Mouse (Mus musculus) brain, embryonic 18.5 days (tissue): ENCODE data around the gene Il10rb.

Source experiments
- DNase-seq: peaks from one replicate; pipeline ENCODE4 v3.0.0-alpha.2; 2012; ENCODE audit warnings: low read depth, low spot score

The Il10rb gene

DNA sequence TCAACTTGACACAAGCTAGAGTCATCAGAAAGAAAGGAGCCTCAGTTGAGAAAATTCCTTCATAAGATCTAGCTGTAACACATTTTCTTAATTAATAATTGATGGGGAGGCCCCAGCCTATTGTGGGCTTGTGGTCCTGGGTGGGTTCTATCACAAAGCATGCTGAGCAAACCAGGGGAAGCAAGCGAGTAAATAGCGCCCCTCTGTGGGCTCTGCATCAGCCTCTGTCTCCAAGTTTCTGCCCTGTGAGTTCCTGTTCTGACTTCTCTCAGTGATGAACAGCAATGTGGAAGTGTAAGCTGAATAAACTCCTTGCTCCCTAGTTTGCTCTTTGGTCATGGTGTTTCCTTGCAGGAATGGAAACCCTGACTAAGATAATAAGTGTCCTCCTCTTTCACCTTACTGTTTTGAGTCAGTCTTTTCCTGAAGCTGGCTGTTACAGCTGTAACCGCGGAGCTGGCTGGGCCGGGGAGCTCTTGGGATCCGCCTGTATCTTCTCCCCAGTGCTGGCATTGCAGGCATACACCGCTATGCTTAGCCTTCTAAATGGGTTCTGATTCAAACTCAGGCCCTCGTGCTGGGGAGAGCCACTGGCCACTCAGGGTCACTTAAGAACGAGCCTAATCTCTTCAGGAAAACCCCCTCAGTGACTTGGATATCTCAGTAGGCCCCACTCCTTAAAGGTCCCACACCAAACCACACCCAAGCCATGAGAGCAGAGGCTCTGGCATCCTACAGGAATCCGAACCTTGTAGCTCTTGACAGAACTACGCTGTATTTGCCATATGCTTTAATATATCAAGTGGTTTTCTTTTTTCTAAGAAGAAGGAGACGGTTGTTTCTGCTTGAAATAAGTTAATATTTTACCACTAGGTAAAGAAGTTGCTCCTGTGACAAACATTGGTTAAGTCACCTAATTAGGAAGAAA, 44.4 kb downstream of the Il10rb start:
- no peak for DNase-seq

- no peak for DNase-seq
Measured at GRCm38 (mm10) chr16:91451949-91452348, 46.0 kb downstream of the Il10rb start.

GRCm38 (mm10) chr16:91452363-91452896, 46.5 kb downstream of the Il10rb start:
- DNase-seq, result no peak

DNA sequence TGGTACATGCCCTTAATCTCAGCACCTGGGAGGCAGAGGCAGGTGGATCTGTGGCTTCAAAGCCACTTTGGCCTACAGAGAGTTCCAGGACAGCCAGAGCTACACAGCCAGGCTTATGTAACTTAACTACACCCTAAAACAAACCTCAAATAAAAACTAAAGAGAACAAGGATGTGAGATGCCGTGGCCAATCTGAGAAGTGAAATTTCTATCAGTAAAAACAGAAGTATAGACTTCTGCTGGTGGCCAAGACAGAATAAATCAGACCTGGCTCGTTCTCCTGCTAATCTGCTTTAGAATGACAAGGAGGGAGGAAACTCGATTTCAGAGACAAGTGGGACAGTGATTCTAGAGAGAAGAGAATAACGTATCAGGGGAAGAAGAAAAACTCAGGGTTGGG, 49.9 kb downstream of the Il10rb start:
- DNase-seq, result no peak

GRCm38 (mm10) chr16:91458301-91458746, 52.4 kb downstream of the Il10rb start:
- DNase-seq, result no peak

DNA sequence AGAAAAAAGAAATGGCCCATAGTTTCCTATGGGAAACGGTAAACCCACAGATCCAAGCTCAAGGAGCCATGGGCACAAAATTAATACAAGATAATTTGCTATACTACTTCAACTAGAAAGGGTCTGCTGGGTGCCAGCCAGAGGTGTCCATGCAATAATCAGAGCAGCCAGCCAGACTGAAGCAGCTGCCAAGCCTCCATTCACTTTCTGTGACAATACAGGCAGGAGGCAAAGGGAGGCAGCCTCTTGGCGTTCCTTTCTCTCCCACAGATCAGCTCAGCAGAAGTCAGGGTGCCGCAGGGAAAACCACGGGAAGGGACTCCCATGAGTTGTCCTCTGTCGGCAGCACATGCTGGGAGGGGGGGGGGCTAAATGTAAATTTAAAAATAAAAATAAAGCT, 53.0 kb downstream of the Il10rb start:
- no peak for DNase-seq

- no peak for DNase-seq
Measured at GRCm38 (mm10) chr16:91459396-91459795, 53.4 kb downstream of the Il10rb start.

DNA sequence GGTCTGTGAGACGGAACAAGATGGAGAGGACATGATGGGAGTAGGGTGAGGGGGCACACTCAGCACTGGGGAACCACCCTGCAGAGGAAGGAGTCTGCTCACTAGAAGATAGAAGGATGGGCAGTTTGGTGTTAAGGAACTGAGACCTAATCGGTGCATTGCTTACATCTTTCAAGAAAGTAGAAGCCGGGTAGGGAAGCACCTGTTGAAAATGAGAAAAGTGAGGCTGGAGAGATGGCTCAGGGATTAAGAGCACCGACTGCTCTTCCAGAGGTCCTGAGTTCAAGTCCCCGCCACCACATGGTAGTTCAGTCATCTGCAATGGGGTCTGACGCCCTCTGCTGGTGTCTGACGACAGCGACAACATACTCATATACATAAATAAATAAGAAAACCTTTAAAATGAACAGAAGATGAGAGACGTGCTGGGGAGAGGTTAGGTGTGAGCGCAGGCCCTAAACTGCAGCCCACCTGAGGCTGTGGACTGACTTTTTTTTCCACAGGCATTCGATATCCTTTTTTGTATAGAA, 53.9 kb downstream of the Il10rb start:
- DNase-seq, result no peak

GRCm38 (mm10) chr16:91461066-91461638, 55.2 kb downstream of the Il10rb start:
- DNase-seq, result no peak

- no peak for DNase-seq
Measured at GRCm38 (mm10) chr16:91461773-91462181, 55.8 kb downstream of the Il10rb start.

GRCm38 (mm10) chr16:91462644-91463043, 56.7 kb downstream of the Il10rb start:
- DNase-seq, result no peak

- DNase-seq, result no peak
Measured at GRCm38 (mm10) chr16:91463400-91463799, 57.4 kb downstream of the Il10rb start.

GRCm38 (mm10) chr16:91463836-91464400, 58.0 kb downstream of the Il10rb start:
- no peak for DNase-seq

DNA sequence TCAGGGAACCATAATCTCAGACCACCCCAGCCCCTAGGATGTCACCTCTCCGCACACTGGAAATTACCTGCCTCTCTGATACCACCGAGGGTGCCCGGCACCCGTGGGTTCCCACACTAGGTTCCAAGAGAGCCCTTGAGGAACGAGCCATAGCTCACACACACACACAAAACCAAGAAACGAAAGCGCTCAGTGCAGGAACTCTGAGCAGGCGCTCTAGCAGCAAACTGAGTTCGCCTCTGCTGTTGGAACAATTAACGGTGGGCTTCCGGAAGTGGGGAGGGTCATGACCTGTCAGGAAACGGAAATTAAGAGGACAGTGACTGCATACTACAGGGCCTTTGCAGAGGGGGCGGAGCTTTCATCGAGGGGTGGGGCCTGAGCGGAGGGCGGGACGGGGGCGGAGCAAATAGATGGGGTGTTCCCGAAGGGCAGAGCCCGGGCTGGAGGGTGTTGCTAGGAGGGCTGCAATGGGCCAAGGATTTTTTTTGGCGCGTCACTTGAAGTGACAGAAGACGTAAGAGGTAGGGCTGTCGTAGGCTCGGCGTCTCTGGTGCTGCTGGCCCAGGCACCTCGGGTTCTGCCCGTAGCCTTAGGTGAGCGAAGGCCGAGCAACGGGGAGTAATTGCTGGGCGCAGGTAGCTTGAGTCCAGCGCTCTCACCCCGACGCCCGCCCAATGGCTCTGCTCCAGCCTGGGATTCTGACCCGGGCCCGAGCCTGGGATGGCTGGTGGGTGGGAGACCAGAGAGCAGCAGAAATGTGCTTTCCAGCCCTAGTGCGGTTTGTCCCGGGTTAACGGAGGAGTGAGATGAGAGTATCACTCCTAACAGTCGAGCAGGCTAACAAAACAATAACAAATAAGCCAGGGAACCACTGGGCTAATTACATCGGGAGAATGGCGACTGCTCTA, 58.9 kb downstream of the Il10rb start:
- DNase-seq, result peak; percentile 84

DNA sequence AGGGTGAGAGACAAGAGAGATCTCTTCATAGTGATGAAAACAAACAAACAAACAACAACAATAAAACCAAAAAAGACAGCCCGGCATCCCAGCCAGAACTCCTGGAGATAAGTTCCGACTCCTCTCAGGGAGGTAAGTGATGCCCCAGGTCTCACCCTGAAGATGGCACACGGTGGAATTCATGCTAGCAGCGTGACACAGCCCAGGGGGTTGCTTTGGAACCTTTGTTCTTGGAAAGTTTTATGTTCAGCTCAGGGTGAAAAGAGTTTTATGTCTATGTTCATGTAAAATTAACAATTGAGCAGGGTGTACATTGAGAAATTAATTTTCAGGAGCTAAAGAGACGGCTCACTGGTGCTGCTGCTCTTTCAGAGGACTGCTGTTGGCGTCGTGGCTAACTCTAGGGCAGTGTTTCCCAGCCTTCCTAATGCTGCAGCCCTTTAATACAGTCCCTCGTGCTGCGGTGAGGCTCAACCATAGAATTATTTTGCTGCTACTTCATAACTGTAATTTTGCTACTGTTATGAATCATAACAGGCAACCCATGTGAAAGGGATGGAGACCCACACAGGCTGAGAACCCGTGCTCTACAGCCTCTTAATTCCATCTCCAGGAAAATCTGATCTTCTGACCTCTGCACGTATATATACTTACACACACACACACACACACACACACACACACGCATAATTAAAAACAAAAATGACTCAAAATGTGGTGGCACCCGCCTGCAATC, 59.7 kb downstream of the Il10rb start:
- no peak for DNase-seq

GRCm38 (mm10) chr16:91466566-91466965, 60.6 kb downstream of the Il10rb start:
- DNase-seq, result no peak

- DNase-seq, result no peak
Measured at GRCm38 (mm10) chr16:91470470-91470869, 64.5 kb downstream of the Il10rb start.

- no peak for DNase-seq
Measured at GRCm38 (mm10) chr16:91471481-91471880, 65.5 kb downstream of the Il10rb start.
